Mouse (Mus musculus) CH12.LX (cell line): ENCODE data around the gene Tpm1. TPM values are rescaled to one million over a fixed set of nuclear protein-coding genes. Genes with fewer than 3 reads are reported as not detected.

Source experiments
- DNase-seq: peaks from one replicate; pipeline ENCODE4 v3.0.0-alpha.2; 2013; ENCODE audit errors: extremely low read depth
- H3K27ac ChIP-seq: 2 replicates; pipeline ENCODE4 v1.5.1; 2012; ENCODE audit warnings: low read depth, mild to moderate bottlenecking, control low read depth, moderate library complexity; ENCODE audit not compliant: insufficient read depth
- H3K27me3 ChIP-seq: replicated peaks from 2 replicates; pipeline ENCODE3; 2012; ENCODE audit warnings: inconsistent platforms
- H3K36me3 ChIP-seq, 2 experiments: replicated peaks in 1 of 2; 2 replicates each; pipeline versions ENCODE3 to v1.6.1; 2012; ENCODE audit warnings: inconsistent platforms in 1 of 2, low read length in 1 of 2, mild to moderate bottlenecking in 1 of 2, mixed read lengths in 1 of 2, moderate library complexity in 1 of 2; ENCODE audit not compliant: control insufficient read depth in 1 of 2, insufficient read depth in 1 of 2
- H3K4me1 ChIP-seq, 2 experiments: 2 replicates each; pipeline ENCODE4 v1.6.1; 2012; ENCODE audit warnings: inconsistent platforms in 1 of 2, moderate library complexity in 1 of 2; ENCODE audit not compliant: insufficient read depth in 2 of 2, control insufficient read depth in 1 of 2
- H3K4me2 ChIP-seq: 2 replicates; pipeline ENCODE4 v1.6.1; 2012; ENCODE audit warnings: low read depth, mild to moderate bottlenecking, control low read depth; ENCODE audit not compliant: poor library complexity, insufficient read depth, severe bottlenecking
- H3K4me3 ChIP-seq, 3 experiments: fragments of 150-350 bp in 1 of 3; sonication (generic) in 1 of 3; replicated peaks in 1 of 3; 2 replicates each; pipeline versions ENCODE3 to v1.5.1; 2011 to 2012; ENCODE audit warnings: low read depth in 2 of 3, low read length in 2 of 3, mild to moderate bottlenecking in 2 of 3, moderate library complexity in 2 of 3, control low read depth in 1 of 3, improper control_type of control experiment in 1 of 3, inconsistent platforms in 1 of 3, mixed read lengths in 1 of 3; ENCODE audit not compliant: poor library complexity in 1 of 3
- H3K79me2 ChIP-seq: replicated peaks from 2 replicates; pipeline ENCODE4 v1.6.1; 2012; ENCODE audit warnings: mild to moderate bottlenecking, moderate library complexity; ENCODE audit not compliant: control insufficient read depth, poor library complexity, insufficient read depth, severe bottlenecking; ENCODE audit errors: extremely low read depth
- H3K9ac ChIP-seq: 2 replicates; pipeline ENCODE4 v1.6.1; 2012; ENCODE audit warnings: low read depth, mild to moderate bottlenecking, control low read depth, moderate library complexity; ENCODE audit not compliant: insufficient read depth
- H3K9me3 ChIP-seq: replicated peaks from 2 replicates; pipeline ENCODE3; 2012; ENCODE audit warnings: low read length, inconsistent platforms, mixed read lengths
- CHD1 ChIP-seq: IDR thresholded peaks from 2 replicates; pipeline ENCODE4 v1.6.1; 2012; ENCODE audit warnings: low read depth, low read length, improper control_type of control experiment, inconsistent platforms
- CTCF ChIP-seq, 2 experiments: IDR thresholded peaks in 1 of 2; conservative IDR thresholded peaks in 1 of 2; 2 replicates each; pipeline ENCODE4 v1.5.1; 2011 to 2012; ENCODE audit warnings: low read depth in 2 of 2, low read length in 2 of 2, improper control_type of control experiment in 1 of 2, inconsistent platforms in 1 of 2, mild to moderate bottlenecking in 1 of 2, moderate library complexity in 1 of 2
- ETS1 ChIP-seq: conservative IDR thresholded peaks from 2 replicates; pipeline ENCODE4 v1.6.1; 2012; ENCODE audit warnings: low read depth, mild to moderate bottlenecking, inconsistent platforms, low read length, improper control_type of control experiment, moderate library complexity
- IRF4 ChIP-seq: IDR thresholded peaks from 2 replicates; pipeline ENCODE4 v1.6.1; 2014; ENCODE audit warnings: low read depth, mild to moderate bottlenecking, inconsistent platforms, low read length, improper control_type of control experiment
- JUN ChIP-seq: IDR thresholded peaks from 2 replicates; pipeline ENCODE4 v1.6.1; 2011; ENCODE audit warnings: low read depth, mild to moderate bottlenecking, low read length, improper control_type of control experiment, moderate library complexity; ENCODE audit not compliant: insufficient read depth
- MAX ChIP-seq: IDR thresholded peaks from 2 replicates; pipeline ENCODE4 v1.6.1; 2011; ENCODE audit warnings: low read length, improper control_type of control experiment
- MAZ ChIP-seq: IDR thresholded peaks from 2 replicates; pipeline ENCODE4 v1.6.1; 2012; ENCODE audit warnings: low read depth, mild to moderate bottlenecking, inconsistent platforms, low read length, improper control_type of control experiment, moderate library complexity
- MXI1 ChIP-seq: IDR thresholded peaks from 2 replicates; pipeline ENCODE4 v1.6.1; 2011; ENCODE audit warnings: mild to moderate bottlenecking, low read depth, low read length, improper control_type of control experiment
- MYC ChIP-seq: IDR thresholded peaks from 2 replicates; pipeline ENCODE4 v1.6.1; 2011; ENCODE audit warnings: low read depth, mild to moderate bottlenecking, improper control_type of control experiment, low read length
- NELFE ChIP-seq: IDR thresholded peaks from 2 replicates; pipeline ENCODE4 v1.6.1; 2011; ENCODE audit warnings: low read depth, low read length, improper control_type of control experiment
- PAX5 ChIP-seq: IDR thresholded peaks from 2 replicates; pipeline ENCODE4 v1.6.1; 2012; ENCODE audit warnings: low read length, inconsistent platforms, mixed read lengths
- POLR2A ChIP-seq: IDR thresholded peaks from 2 replicates; pipeline ENCODE4 v1.6.1; 2011; ENCODE audit warnings: low read depth, mild to moderate bottlenecking, improper control_type of control experiment, low read length
- SIN3A ChIP-seq: IDR thresholded peaks from 2 replicates; pipeline ENCODE4 v1.6.1; 2012; ENCODE audit warnings: low read length, improper control_type of control experiment, inconsistent platforms
- SMC3 ChIP-seq: IDR thresholded peaks from 2 replicates; pipeline ENCODE4 v1.6.1; 2011; ENCODE audit warnings: low read depth, low read length, improper control_type of control experiment
- USF2 ChIP-seq: conservative IDR thresholded peaks from 2 replicates; pipeline ENCODE4 v1.6.1; 2011; ENCODE audit warnings: low read depth, low read length, improper control_type of control experiment
- ZC3H11A ChIP-seq: IDR thresholded peaks from 2 replicates; pipeline ENCODE4 v1.6.1; 2012; ENCODE audit warnings: low read depth, mild to moderate bottlenecking, inconsistent platforms, low read length, improper control_type of control experiment
- ZNF384 ChIP-seq: IDR thresholded peaks from 2 replicates; pipeline ENCODE4 v1.6.1; 2012; ENCODE audit warnings: low read depth, low read length, improper control_type of control experiment, inconsistent platforms
- dilution Hi-C: fragments of 300-500 bp; cut with MboI; formaldehyde crosslinking; loops from 2 replicates; pipeline ENCODE4 v1.14.3; 2020; ENCODE audit warnings: low sequenced_read_pairs; ENCODE audit not compliant: extremely low pct_unique_long_range_greater_than_20kb, extremely low pct_ligation_motif_present
- in situ Hi-C: fragments of 300-500 bp; cut with MboI; formaldehyde crosslinking; loops from 3 replicates; pipeline ENCODE4 v1.14.3; 2019; ENCODE audit warnings: low sequenced_read_pairs, low pct_ligation_motif_present, low pct_unique_long_range_greater_than_20kb, mixed read lengths
- polyA plus RNA-seq: library from polyadenylated mRNA; unstranded; fragments of >175 nt; gene quantifications from 2 replicates; pipeline ENCODE4 v1.2.1, GENCODE M21; 2012; ENCODE audit warnings: low read depth; ENCODE audit not compliant: insufficient read length
- total RNA-seq, 2 experiments: library from RNA; depleted of rRNA; stranded (reverse); fragments of 300-350 nt in 1 of 2; fragments of >200 nt in 1 of 2; gene quantifications; 2 replicates each; pipeline ENCODE4 v1.2.3; 2012 to 2014

The Tpm1 gene
- total and polyA plus RNA-seq, 3 experiments: 34.6 to 178 (median 63.1) TPM

- no peak overlapping the region for H3K4me2 ChIP-seq
- dilution Hi-C loops: no loop called here
- no peak overlapping the region for H3K9ac ChIP-seq
- no peaks in the 10 kb centered on the region for H3K27me3 ChIP-seq
- no peak overlapping the region for H3K4me3 ChIP-seq
- no peak for DNase-seq
- TF ChIP-seq MAX (no peak), CTCF (conservative IDR thresholded peaks at IDR 0.05 in 1 of 2, IDR thresholded peaks at IDR 0.05 in 1 of 2; ENCODE audit: low read depth in 2 of 2, low read length in 2 of 2) (no peak), SMC3 (no peak), USF2 (no peak), IRF4 (no peak)
- H3K9me3 ChIP-seq: no peaks in the 10 kb centered on the region
- in situ Hi-C loops: no loop called here
- H3K79me2 ChIP-seq: no peaks in the 10 kb centered on the region
- no peaks in the 10 kb centered on the region for H3K36me3 ChIP-seq
- no peaks in the 10 kb centered on the region for H3K4me1 ChIP-seq
- no peak overlapping the region for H3K27ac ChIP-seq
Measured at GRCm38 (mm10) chr9:67089167-67089566, 40.0 kb upstream of the Tpm1 start.

- dilution Hi-C loops (no loop called here), in situ Hi-C loops (no loop called here)
- Histone ChIP-seq H3K4me1 (no peaks in the 10 kb centered on the region), H3K9ac (no peak overlapping the region), H3K4me3 (no peak overlapping the region), H3K36me3 (no peaks in the 10 kb centered on the region), H3K79me2 (no peaks in the 10 kb centered on the region), H3K27ac (no peak overlapping the region), H3K27me3 (peaks cover 4% of the 10 kb centered on the region), H3K9me3 (no peaks in the 10 kb centered on the region), H3K4me2 (no peak overlapping the region)
- TF ChIP-seq MYC (no peak), ZNF384 (no peak), CTCF (conservative IDR thresholded peaks at IDR 0.05 in 1 of 2, IDR thresholded peaks at IDR 0.05 in 1 of 2; ENCODE audit: low read depth in 2 of 2, low read length in 2 of 2) (no peak), MAZ (no peak), MAX (no peak), POLR2A (no peak), ETS1 (no peak), ZC3H11A (no peak), JUN (no peak), SIN3A (no peak), PAX5 (no peak), CHD1 (no peak), MXI1 (no peak), NELFE (no peak)
- DNase-seq: no peak
Measured at GRCm38 (mm10) chr9:67083801-67084200, 34.6 kb upstream of the Tpm1 start.
